21 mouse cellular contexts compared by ENCODE assay signal in genomic region chr9:115966746-115967145, GRCm38 (mm10). TPM values are rescaled to one million over a fixed set of nuclear protein-coding genes. Genes with fewer than 3 reads are reported as not detected.
A peak's percentile ranks its signal among the peaks of the same experiment; 100 is the strongest.
DNase-seq lines count a peak whose midpoint lies in the region; ATAC-seq and TF ChIP-seq lines count a peak whose summit lies in the region.
"Had no signal": no experiment of that assay in that cellular context is flagged by ENCODE, and none has a peak within 500 bp of the region (broad histone marks: within the 10 kb centered on the region; RNA-seq: fewer than 3 reads in every experiment).

No protein-coding gene starts in this region.

- no peaks in the 10 kb centered on the region for H3K27me3 ChIP-seq in forebrain, postnatal 0 days (ENCODE audit: insufficient read depth, low read length)
- H3K27me3 ChIP-seq in forebrain, embryonic 11.5 days (ENCODE audit: control insufficient read depth, insufficient read depth, low read length): no peaks in the 10 kb centered on the region
- no peaks in the 10 kb centered on the region for H3K27me3 ChIP-seq in limb, embryonic 15.5 days
- no peaks in the 10 kb centered on the region for H3K27me3 ChIP-seq in limb, embryonic 10.5 days (ENCODE audit: low read depth, poor library complexity, severe bottlenecking)
- H3K27me3 ChIP-seq in hindbrain, embryonic 11.5 days (ENCODE audit: control insufficient read depth, insufficient read depth, low read length): no peaks in the 10 kb centered on the region
- H3K27me3 ChIP-seq: hindbrain, embryonic 12.5 days; limb, embryonic 13.5 days; liver, embryonic 15.5 days; midbrain, embryonic 15.5 days had no signal

- no peak for TF ChIP-seq CTCF in forebrain, postnatal 0 days (IDR thresholded peaks at IDR 0.05; ENCODE audit: low read depth)
- TF ChIP-seq CTCF in left cerebral cortex, adult 2 months (IDR thresholded peaks at IDR 0.05): no peak

- intact Hi-C loops in left cerebral cortex, adult 2 months (cut with DNase I): loop anchor here (1.0 to 2.0 kb wide), 4 partner anchors 12 to 628 kb away; no protein-coding TSS in a partner anchor

- no peak overlapping the region for H3K27ac ChIP-seq in forebrain, postnatal 0 days (ENCODE audit: low read depth, low read length)
- no peak overlapping the region for H3K27ac ChIP-seq in forebrain, embryonic 11.5 days (ENCODE audit: low read depth, low read length)
- peak overlapping the region; percentile 17; the same call in 1 of the 2 replicates for H3K27ac ChIP-seq in limb, embryonic 15.5 days
- no peak overlapping the region for H3K27ac ChIP-seq in limb, embryonic 10.5 days
- H3K27ac ChIP-seq in left cerebral cortex, adult 2 months: peak overlapping the region; percentile 28; the same call in 1 of the 2 replicates
- H3K27ac ChIP-seq in hindbrain, embryonic 11.5 days (ENCODE audit: low read depth, low read length): no peak overlapping the region
- H3K27ac ChIP-seq: hindbrain, embryonic 12.5 days; limb, embryonic 13.5 days; liver, embryonic 15.5 days; midbrain, embryonic 15.5 days had no signal

- H3K9me3 ChIP-seq in forebrain, postnatal 0 days (ENCODE audit: low read length): no peaks in the 10 kb centered on the region
- H3K9me3 ChIP-seq in forebrain, embryonic 11.5 days (ENCODE audit: control insufficient read depth, low read length): no peaks in the 10 kb centered on the region
- H3K9me3 ChIP-seq in limb, embryonic 15.5 days: no peaks in the 10 kb centered on the region
- H3K9me3 ChIP-seq in limb, embryonic 10.5 days (replicated peaks): no peaks in the 10 kb centered on the region
- H3K9me3 ChIP-seq in hindbrain, embryonic 11.5 days (ENCODE audit: control insufficient read depth, low read length): no peaks in the 10 kb centered on the region
- H3K9me3 ChIP-seq: hindbrain, embryonic 12.5 days; liver, embryonic 15.5 days; midbrain, embryonic 15.5 days had no signal

- H3K4me3 ChIP-seq in forebrain, postnatal 0 days (ENCODE audit: low read depth, low read length): no peak overlapping the region
- no peak overlapping the region for H3K4me3 ChIP-seq in forebrain, embryonic 11.5 days (ENCODE audit: low read depth, low read length)
- H3K4me3 ChIP-seq in limb, embryonic 15.5 days: no peak overlapping the region
- H3K4me3 ChIP-seq in limb, embryonic 10.5 days: no peak overlapping the region
- H3K4me3 ChIP-seq in left cerebral cortex, adult 2 months: no peak overlapping the region
- no peak overlapping the region for H3K4me3 ChIP-seq in hindbrain, embryonic 11.5 days (ENCODE audit: low read depth, low read length)
- H3K4me3 ChIP-seq: erythroblast, embryonic 14.5 days; hindbrain, embryonic 12.5 days; limb, embryonic 13.5 days; liver, embryonic 15.5 days; megakaryocyte, embryonic 14.5 days; midbrain, embryonic 15.5 days had no signal

- no peaks in the 10 kb centered on the region for H3K4me1 ChIP-seq in forebrain, postnatal 0 days (ENCODE audit: insufficient read depth)
- H3K4me1 ChIP-seq in forebrain, embryonic 11.5 days (replicated peaks; ENCODE audit: control insufficient read depth, insufficient read depth, low read length): no peaks in the 10 kb centered on the region
- H3K4me1 ChIP-seq in limb, embryonic 15.5 days: peaks cover 5% of the 10 kb centered on the region; the same call in 1 of the 2 replicates
- peaks cover 3% of the 10 kb centered on the region; the same call in 1 of the 2 replicates for H3K4me1 ChIP-seq in limb, embryonic 10.5 days
- H3K4me1 ChIP-seq in hindbrain, embryonic 11.5 days (replicated peaks; ENCODE audit: control insufficient read depth, insufficient read depth, low read length): no peaks in the 10 kb centered on the region
- H3K4me1 ChIP-seq: hindbrain, embryonic 12.5 days; liver, embryonic 15.5 days; megakaryocyte, embryonic 14.5 days; midbrain, embryonic 15.5 days had no signal

- H3K9ac ChIP-seq in forebrain, postnatal 0 days: no peak overlapping the region
- H3K9ac ChIP-seq in forebrain, embryonic 11.5 days (ENCODE audit: low read length): no peak overlapping the region
- H3K9ac ChIP-seq in limb, embryonic 15.5 days: no peak overlapping the region
- H3K9ac ChIP-seq in hindbrain, embryonic 11.5 days (ENCODE audit: low read depth, low read length): no peak overlapping the region
- H3K9ac ChIP-seq: hindbrain, embryonic 12.5 days; limb, embryonic 13.5 days; liver, embryonic 15.5 days; midbrain, embryonic 15.5 days had no signal

- H3K36me3 ChIP-seq in forebrain, postnatal 0 days (ENCODE audit: insufficient read depth): no peaks in the 10 kb centered on the region
- H3K36me3 ChIP-seq in forebrain, embryonic 11.5 days (ENCODE audit: control insufficient read depth, insufficient read depth, low read length): no peaks in the 10 kb centered on the region
- H3K36me3 ChIP-seq in limb, embryonic 15.5 days: no peaks in the 10 kb centered on the region
- H3K36me3 ChIP-seq in limb, embryonic 10.5 days: no peaks in the 10 kb centered on the region
- H3K36me3 ChIP-seq in hindbrain, embryonic 11.5 days (ENCODE audit: control insufficient read depth, insufficient read depth, low read length): no peaks in the 10 kb centered on the region
- H3K36me3 ChIP-seq: hindbrain, embryonic 12.5 days; limb, embryonic 13.5 days; liver, embryonic 15.5 days; midbrain, embryonic 15.5 days had no signal

- no peak overlapping the region for H3K4me2 ChIP-seq in forebrain, postnatal 0 days (ENCODE audit: low read depth)
- H3K4me2 ChIP-seq in forebrain, embryonic 11.5 days (ENCODE audit: low read depth, low read length, severe bottlenecking): no peak overlapping the region
- H3K4me2 ChIP-seq in limb, embryonic 15.5 days: no peak overlapping the region
- no peak overlapping the region for H3K4me2 ChIP-seq in hindbrain, embryonic 11.5 days (replicated peaks; ENCODE audit: low read depth, low read length)
- H3K4me2 ChIP-seq: hindbrain, embryonic 12.5 days; limb, embryonic 13.5 days; liver, embryonic 15.5 days; midbrain, embryonic 15.5 days had no signal

- ATAC-seq in forebrain, postnatal 0 days: peak; percentile 32; the same call in 1 of the 2 replicates
- ATAC-seq in forebrain, embryonic 11.5 days (replicated peaks; ENCODE audit: low FRiP score): no peak
- no peak for ATAC-seq in limb, embryonic 15.5 days (ENCODE audit: insufficient number of reproducible peaks, low FRiP score, low TSS enrichment, low read depth)
- ATAC-seq in erythroid progenitor cell, adult 5-6 weeks (replicated peaks; ENCODE audit: low FRiP score, poor library complexity, severe bottlenecking): no peak
- ATAC-seq in hindbrain, embryonic 11.5 days (ENCODE audit: low FRiP score): no peak
- ATAC-seq: forebrain, embryonic 16.5 days; inflammation-experienced regulatory T-cells, adult 6 months; midbrain, embryonic 15.5 days had no signal

- no peak for DNase-seq in forebrain, postnatal 0 days
- DNase-seq in forebrain, embryonic 11.5 days (ENCODE audit: low spot score): no peak
- no peak for DNase-seq in limb, embryonic 10.5 days (ENCODE audit: low spot score)
- peak; percentile 31 to 58 for DNase-seq in left cerebral cortex, adult 2 months (ENCODE audit: extremely low spot score in 1 of 2, low spot score in 2 of 2)
- DNase-seq in skeletal muscle tissue, adult 2 months (ENCODE audit: low read depth, low spot score): peak; percentile 74
- DNase-seq in hindbrain, embryonic 11.5 days (ENCODE audit: low spot score): no peak
- DNase-seq: cerebellum, postnatal 36 days; heart, adult 18-20 months; lung, postnatal 14 days; thymus, postnatal 36 days had no signal

- 74% methylated on average over 5 of the region's 5 CpGs for WGBS in forebrain, postnatal 0 days
- WGBS in forebrain, embryonic 11.5 days: 86% methylated on average over 5 of the region's 5 CpGs
- 49% methylated on average over 5 of the region's 5 CpGs for WGBS in limb, embryonic 15.5 days
- 86% methylated on average over 5 of the region's 5 CpGs for WGBS in limb, embryonic 10.5 days
- 88% methylated on average over 5 of the region's 5 CpGs for WGBS in hindbrain, embryonic 11.5 days

RNA-seq across cellular contexts. Expression of gene Gadl1, which starts 57.5 kb away (rescaled TPM):
- total RNA-seq in forebrain, postnatal 0 days (2014; rRNA removed): 0.19 and 0.54 TPM in 2 replicates
- polyA plus RNA-seq in forebrain, postnatal 0 days (2015; fragmentation: Nextera tagmentation; extraction: Ambion mirVana): 0.28 and 0.50 TPM in 2 replicates
- polyA plus RNA-seq in forebrain, embryonic 11.5 days (2014; fragmentation: Nextera tagmentation; extraction: Ambion mirVana): 0.19 and 0.32 TPM in 2 replicates
- polyA plus RNA-seq in limb, embryonic 15.5 days (2015; fragmentation: Nextera tagmentation; extraction: Ambion mirVana): 1.0 and 1.7 TPM in 2 replicates
- polyA plus RNA-seq in limb, embryonic 10.5 days (2016; fragmentation: Nextera tagmentation; extraction: Ambion mirVana): 0.31 and 0.44 TPM in 2 replicates
- under 1 TPM; 0.57 to 0.61 TPM for total RNA-seq in left cerebral cortex, adult 2 months (2021)
- not detected in 2 replicates for total RNA-seq in erythroid progenitor cell, adult 5-6 weeks (2015; ENCODE audit: low replicate concordance)
- not detected in 2 replicates for total RNA-seq in erythroid progenitor cell, adult 5-6 weeks (2017; ENCODE audit: low replicate concordance)
- 0.31 and 0.50 TPM in 2 replicates for polyA plus RNA-seq in hindbrain, embryonic 11.5 days (2014; fragmentation: Nextera tagmentation; extraction: Ambion mirVana)
- total RNA-seq: heart, adult 18-20 months; neutrophil, adult 5-6 weeks had no signal
- polyA plus RNA-seq: erythroblast, embryonic 14.5 days; inflammation-experienced regulatory T-cells, adult 6 months had no signal

Comparison
In these comparisons a context has a peak if more than half of its experiments do, and no peak if none do; other contexts are left out.
1. H3K27ac ChIP-seq: peak in limb, embryonic 15.5 days (single experiment) and left cerebral cortex, adult 2 months (single experiment); none in forebrain, postnatal 0 days (single experiment), forebrain, embryonic 11.5 days (single experiment), limb, embryonic 10.5 days (single experiment) and hindbrain, embryonic 11.5 days (single experiment).
2. DNase-seq: peak in left cerebral cortex, adult 2 months (2 of 2) and skeletal muscle tissue, adult 2 months (single experiment); none in forebrain, postnatal 0 days (single experiment), forebrain, embryonic 11.5 days (single experiment), limb, embryonic 10.5 days (single experiment) and hindbrain, embryonic 11.5 days (single experiment).